Mouse (Mus musculus): ENCODE data around the gene Gm20388.

- no peak for TF ChIP-seq CTCF (IDR thresholded peaks at IDR 0.05; ENCODE audit: low read depth)
- no peak for TF ChIP-seq EP300 (IDR thresholded peaks at IDR 0.05; ENCODE audit: low read depth)
Measured at GRCm38 (mm10) chr8:120806780-120807264, 896.2 kb downstream of the Gm20388 start.

Measured in liver, embryonic 14.5 days (tissue).